Mouse (Mus musculus) liver, adult 2 months (tissue): ENCODE measurements around the gene Mmp7.

Experiments used
- CTCF ChIP-seq: fragments of 200-500 bp; IDR thresholded peaks from 2 replicates; pipeline ENCODE4 v1.5.1; 2011; ENCODE audit warnings: low read depth, low read length, control low read depth
- POLR2A ChIP-seq: fragments of 200-500 bp; IDR thresholded peaks from 2 replicates; pipeline ENCODE4 v1.6.1; 2011; ENCODE audit warnings: low read length, control low read depth; ENCODE audit not compliant: insufficient read depth; ENCODE audit errors: extremely low read depth

- no peak for TF ChIP-seq POLR2A
- no peak for TF ChIP-seq CTCF
Measured at GRCm38 (mm10) chr9:7682081-7682618, 9.7 kb upstream of the Mmp7 start.
